Mouse (Mus musculus) T-helper 17 cell (primary cell): ENCODE results near the gene Krt14.

Experiments used
- in situ Hi-C, 2 experiments: fragments of 300-600 bp; cut with MboI, MseI; formaldehyde crosslinking; loops; 1 replicate in 1 of 2; 2 replicates in 1 of 2; pipeline ENCODE4 v1.15.1; 2025; ENCODE audit warnings: high pct_unique_total_duplicates in 2 of 2

Krt14 gene

GRCm38 (mm10) chr11:100207498-100207897 lies at the start of gene Krt14:
TSS of gene Krt14 (minus strand) at chr11:100207548.
- in situ Hi-C loops = loop anchor here in 1 of 2 experiments (5.0 kb wide), 1 partner anchor 90 kb away; no protein-coding TSS in a partner anchor

- in situ Hi-C loops = no loop called here
Measured at GRCm38 (mm10) chr11:100255514-100255913, 48.2 kb upstream of the Krt14 start.

- in situ Hi-C loops = no loop called here
Measured at GRCm38 (mm10) chr11:100254360-100255090, 47.2 kb upstream of the Krt14 start.

- in situ Hi-C loops = loop anchor here in 1 of 2 experiments (10.0 kb wide), 1 partner anchor 676 kb away; no protein-coding TSS in a partner anchor
Measured at GRCm38 (mm10) chr11:100248852-100249465, 41.6 kb upstream of the Krt14 start, which contains the start of gene Krt16. TSS of gene Krt16 (minus strand) at chr11:100248902.

GRCm38 (mm10) chr11:100246471-100246870 lies 39.1 kb upstream of the Krt14 start:
- in situ Hi-C loops = loop anchor here in 1 of 2 experiments (10.0 kb wide), 1 partner anchor 678 kb away; no protein-coding TSS in a partner anchor

- in situ Hi-C loops = loop anchor here in 1 of 2 experiments (10.0 kb wide), 1 partner anchor 685 kb away; no protein-coding TSS in a partner anchor
Measured at GRCm38 (mm10) chr11:100240272-100240671, 32.9 kb upstream of the Krt14 start.

- in situ Hi-C loops = no loop called here
Measured at GRCm38 (mm10) chr11:100221741-100222140, 14.4 kb upstream of the Krt14 start.

GRCm38 (mm10) chr11:100219304-100219703 lies 12.0 kb upstream of the Krt14 start:
- in situ Hi-C loops = no loop called here

- in situ Hi-C loops = loop anchor here in 1 of 2 experiments (5.0 kb wide), 1 partner anchor 89 kb away; no protein-coding TSS in a partner anchor
Measured at GRCm38 (mm10) chr11:100208542-100208941, 1.2 kb upstream of the Krt14 start.

- in situ Hi-C loops = loop anchor here in 1 of 2 experiments (5.0 kb wide), 1 partner anchor 79 kb away; no protein-coding TSS in a partner anchor
Measured at GRCm38 (mm10) chr11:100203448-100203847, 3.9 kb downstream of the Krt14 start.

GRCm38 (mm10) chr11:100202906-100203305 lies 4.4 kb downstream of the Krt14 start:
- in situ Hi-C loops = loop anchor here in 1 of 2 experiments (5.0 kb wide), 1 partner anchor 79 kb away; no protein-coding TSS in a partner anchor

GRCm38 (mm10) chr11:100200104-100200820 lies 7.1 kb downstream of the Krt14 start:
- in situ Hi-C loops = loop anchor here in 1 of 2 experiments (5.0 kb wide), 1 partner anchor 82 kb away; no protein-coding TSS in a partner anchor

- in situ Hi-C loops = no loop called here
Measured at GRCm38 (mm10) chr11:100198666-100199065, 8.7 kb downstream of the Krt14 start.

GRCm38 (mm10) chr11:100192992-100193391 lies 14.4 kb downstream of the Krt14 start, which contains the start of gene Krt9:
TSS of gene Krt9 (minus strand) at chr11:100193246.
- in situ Hi-C loops = no loop called here

GRCm38 (mm10) chr11:100191820-100192219 lies 15.5 kb downstream of the Krt14 start:
- in situ Hi-C loops = no loop called here

- in situ Hi-C loops = no loop called here
Measured at GRCm38 (mm10) chr11:100186736-100187135, 20.6 kb downstream of the Krt14 start.

- in situ Hi-C loops = no loop called here
Measured at GRCm38 (mm10) chr11:100181725-100182124, 25.6 kb downstream of the Krt14 start.

- in situ Hi-C loops = no loop called here
Measured at GRCm38 (mm10) chr11:100179260-100179659, 28.1 kb downstream of the Krt14 start.

- in situ Hi-C loops = no loop called here
Measured at GRCm38 (mm10) chr11:100178307-100178706, 29.0 kb downstream of the Krt14 start.

- in situ Hi-C loops = no loop called here
Measured at GRCm38 (mm10) chr11:100176791-100177190, 30.6 kb downstream of the Krt14 start.
